Mouse (Mus musculus) left cerebral cortex, postnatal 4 days (tissue): ENCODE measurements at regions not wholly inside any gene's neighbourhood (a gene's known extent, or its start where the extent isn't known, plus 50 kb on each side); places are given as distances from the start of the nearest gene placed in this dataset.
"Not testable (repeated sequence)": the region's sequence is repeated elsewhere in the genome, so short reads cannot be mapped to it uniquely, and the experiment has no call there.

ENCODE experiments used
- DNase-seq: peaks from one replicate; pipeline ENCODE4 v3.0.0-alpha.2; 2022
- intact Hi-C: fragments of 180-260 bp; cut with DNase I; formaldehyde crosslinking; loops from one replicate; pipeline ENCODE4 v1.15.1; 2025

DNA sequence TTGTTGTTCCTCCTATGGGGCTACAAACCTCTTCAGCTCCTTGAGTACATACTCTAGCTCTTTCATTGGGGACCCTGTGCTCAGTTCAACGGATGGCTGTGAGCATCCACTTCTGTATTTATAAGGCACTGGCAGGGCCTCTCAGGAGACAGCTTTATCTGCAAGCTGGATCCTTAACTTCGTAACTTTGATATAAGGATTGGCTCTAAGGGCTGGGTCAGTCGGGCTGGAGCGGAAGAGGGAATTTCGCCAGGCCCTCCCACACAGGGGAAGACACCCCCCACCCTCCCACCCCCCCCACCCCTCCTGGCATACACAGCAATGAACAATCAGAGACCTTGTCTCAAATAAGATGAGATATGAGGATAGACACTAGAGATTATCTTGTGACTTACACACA lies 304.3 kb upstream of the Chordc1 start:
- intact Hi-C loops = no loop called here
- peak; percentile 22 for DNase-seq

DNA sequence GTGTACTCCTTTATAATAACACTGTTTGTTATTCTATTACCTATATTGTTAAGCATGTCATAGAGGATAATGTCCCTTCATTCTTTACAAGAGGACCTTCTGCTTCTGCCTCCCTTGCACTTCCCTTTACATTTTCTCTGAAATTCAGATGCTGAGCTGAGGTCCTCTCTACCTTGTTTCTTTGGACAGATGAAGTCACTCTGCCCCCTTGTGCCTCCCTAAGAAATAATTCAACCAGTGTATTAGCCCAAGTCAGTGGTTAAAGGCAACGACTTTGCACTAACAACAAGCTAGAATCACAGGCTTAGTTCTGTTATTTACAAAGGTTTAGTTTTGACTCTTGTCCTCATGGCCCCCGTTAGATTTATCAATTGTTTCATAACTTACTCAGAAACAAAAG lies 289.4 kb upstream of the Chordc1 start:
- intact Hi-C loops = no loop called here
- DNase-seq = peak; percentile 2

DNA sequence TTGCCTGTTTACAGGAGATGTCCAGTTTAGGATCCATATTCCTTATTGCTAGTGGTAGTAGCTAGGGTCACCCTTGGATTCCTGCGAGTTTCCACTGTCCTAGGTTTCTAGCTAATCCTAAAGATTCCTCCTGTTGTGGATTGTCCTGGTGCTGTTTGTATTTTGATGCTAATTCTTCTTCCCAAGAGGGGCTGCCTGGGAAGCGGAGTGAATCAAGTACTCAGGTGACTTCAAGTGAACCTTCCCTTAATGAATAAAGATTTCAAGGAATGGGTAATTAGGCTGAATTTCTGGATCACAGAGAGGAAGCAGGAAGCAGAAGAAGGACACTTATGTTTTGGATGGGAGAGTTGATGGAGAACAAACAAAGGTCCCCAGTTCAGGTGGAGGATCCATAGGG lies 250.6 kb upstream of the Chordc1 start:
- intact Hi-C loops = no loop called here
- no peak for DNase-seq

DNA sequence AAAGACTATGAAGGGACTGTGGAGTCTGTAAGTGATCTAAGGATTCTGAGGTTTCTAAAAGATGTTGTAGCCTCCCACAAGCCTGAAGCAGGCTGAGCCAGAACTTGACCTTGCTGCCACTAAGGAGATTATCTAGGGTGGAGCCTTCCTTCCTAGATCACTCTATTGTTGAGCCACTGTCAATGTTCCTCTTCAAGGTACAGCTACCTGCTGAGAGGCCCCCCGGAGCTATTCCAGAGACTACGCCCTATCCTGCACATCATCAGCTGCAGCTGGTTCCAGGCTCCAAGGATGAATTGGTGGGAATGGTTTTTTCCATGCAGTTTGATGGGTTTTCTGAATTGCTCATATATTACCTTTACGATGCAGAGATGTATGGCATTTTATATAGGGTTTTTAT lies 249.3 kb upstream of the Chordc1 start:
- intact Hi-C loops, DNase-seq: not testable (repeated sequence)

DNA sequence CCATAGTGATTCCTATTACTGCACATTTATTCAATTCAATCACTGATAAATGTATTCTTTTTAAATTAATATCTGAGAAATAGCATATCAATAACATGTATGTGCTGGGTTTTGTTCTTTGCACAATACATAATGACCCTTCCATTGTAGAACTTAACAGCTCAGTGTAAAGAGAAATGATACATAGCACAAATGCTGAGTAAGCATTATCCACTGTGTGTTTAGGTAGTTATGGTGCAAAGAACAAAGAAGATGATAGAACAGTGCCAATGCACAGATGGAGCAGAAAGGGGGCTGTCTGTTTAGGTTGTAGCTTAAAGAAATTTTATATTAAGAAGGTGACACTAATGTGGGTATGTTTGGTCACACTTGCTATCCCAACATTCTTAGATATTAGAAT lies 215.0 kb upstream of the Chordc1 start:
- intact Hi-C loops = no loop called here
- no peak for DNase-seq

DNA sequence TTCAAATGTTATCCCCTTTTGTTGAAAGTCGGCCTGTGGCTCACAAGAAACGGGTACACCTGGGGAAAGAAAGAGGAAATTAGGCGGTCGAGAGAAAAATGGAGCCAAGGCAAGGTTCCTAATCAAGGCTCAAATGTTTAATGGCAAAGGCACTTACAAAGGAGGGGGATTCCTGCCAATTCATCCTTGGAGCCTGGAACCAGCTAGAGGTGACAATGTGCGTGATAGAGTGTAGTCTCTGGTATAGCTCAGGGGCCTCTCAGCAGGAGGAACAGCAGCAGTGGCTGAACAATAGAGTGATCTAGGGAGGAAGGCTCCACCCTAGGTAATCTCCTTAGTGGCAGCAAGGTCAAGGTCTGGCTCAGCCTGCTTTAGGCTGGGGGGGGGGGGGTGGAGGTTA lies 213.5 kb upstream of the Chordc1 start:
- intact Hi-C loops, DNase-seq: not testable (repeated sequence)

DNA sequence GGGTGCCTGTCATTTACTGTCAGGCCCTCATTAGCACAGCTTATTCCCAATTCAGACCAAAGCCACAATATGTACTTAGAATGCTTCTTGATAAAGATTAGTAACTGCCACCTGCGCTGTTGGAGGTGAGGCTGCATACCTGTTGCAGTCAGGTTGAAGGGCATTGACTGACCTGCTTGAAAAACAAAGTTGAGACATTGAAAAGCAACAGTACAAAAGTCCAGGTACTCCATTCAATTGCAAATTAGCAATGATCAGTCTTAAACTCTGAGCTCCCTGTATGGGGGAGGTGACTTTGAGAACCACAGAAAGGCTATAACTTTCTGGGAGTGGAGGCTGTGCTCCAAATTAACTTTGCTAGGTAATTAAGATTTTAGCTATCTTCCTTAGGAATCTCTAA lies 212.8 kb upstream of the Chordc1 start:
- intact Hi-C loops, DNase-seq: not testable (repeated sequence)
